Mouse (Mus musculus) bone marrow macrophage, adult 2 months (primary cell): ENCODE results near the gene Srsf2.

Experiments
- CTCF ChIP-seq: IDR thresholded peaks from 2 replicates; pipeline ENCODE4 v1.5.1; 2012; ENCODE audit warnings: low read depth, mild to moderate bottlenecking, low read length, moderate library complexity
- POLR2A ChIP-seq: IDR thresholded peaks from 2 replicates; pipeline ENCODE4 v1.6.1; 2012; ENCODE audit warnings: mild to moderate bottlenecking, low read depth, low read length, borderline replicate concordance

- TF ChIP-seq CTCF: no peak
- TF ChIP-seq POLR2A: no peak
Measured at GRCm38 (mm10) chr11:116816769-116817168, 36.1 kb downstream of the Srsf2 start.
